Mouse (Mus musculus) cerebellum, adult 11 months (tissue): ENCODE data around the gene Olfr1098.

Experiments
- DNase-seq: peaks from one replicate; pipeline ENCODE4 v3.0.0; 2022

Olfr1098 gene

GRCm38 (mm10) chr2:86924445-86924844, at the start of gene Olfr1098:
TSS of gene Olfr1098 (minus strand) at chr2:86924545.
- DNase-seq, result no peak

- DNase-seq, result no peak
Measured at GRCm38 (mm10) chr2:86960593-86960992, 36.2 kb upstream of the Olfr1098 start, which contains the start of gene Olfr1099. TSS of gene Olfr1099 (minus strand) at chr2:86960693.

GRCm38 (mm10) chr2:86926557-86926956, 2.2 kb upstream of the Olfr1098 start:
- DNase-seq, result no peak

GRCm38 (mm10) chr2:86905647-86906046, 18.7 kb downstream of the Olfr1098 start:
- no peak for DNase-seq

- DNase-seq, result no peak
Measured at GRCm38 (mm10) chr2:86892116-86892515, 32.2 kb downstream of the Olfr1098 start, which contains the start of gene Olfr1097. TSS of gene Olfr1097 (minus strand) at chr2:86892216.

GRCm38 (mm10) chr2:86874702-86875101, 49.6 kb downstream of the Olfr1098 start, which contains the start of gene Gm13723:
TSS of gene Gm13723 (minus strand) at chr2:86874802.
- DNase-seq, result no peak
